Mouse (Mus musculus): ENCODE measurements around the gene Clint1. TPM values are rescaled to one million over a fixed set of nuclear protein-coding genes. Genes with fewer than 3 reads are reported as not detected.
A peak's percentile ranks its signal among the peaks of the same experiment; 100 is the strongest.

The Clint1 gene
- polyA plus RNA-seq, 1 experiment from 2014 or later, result 50.5 TPM

DNA sequence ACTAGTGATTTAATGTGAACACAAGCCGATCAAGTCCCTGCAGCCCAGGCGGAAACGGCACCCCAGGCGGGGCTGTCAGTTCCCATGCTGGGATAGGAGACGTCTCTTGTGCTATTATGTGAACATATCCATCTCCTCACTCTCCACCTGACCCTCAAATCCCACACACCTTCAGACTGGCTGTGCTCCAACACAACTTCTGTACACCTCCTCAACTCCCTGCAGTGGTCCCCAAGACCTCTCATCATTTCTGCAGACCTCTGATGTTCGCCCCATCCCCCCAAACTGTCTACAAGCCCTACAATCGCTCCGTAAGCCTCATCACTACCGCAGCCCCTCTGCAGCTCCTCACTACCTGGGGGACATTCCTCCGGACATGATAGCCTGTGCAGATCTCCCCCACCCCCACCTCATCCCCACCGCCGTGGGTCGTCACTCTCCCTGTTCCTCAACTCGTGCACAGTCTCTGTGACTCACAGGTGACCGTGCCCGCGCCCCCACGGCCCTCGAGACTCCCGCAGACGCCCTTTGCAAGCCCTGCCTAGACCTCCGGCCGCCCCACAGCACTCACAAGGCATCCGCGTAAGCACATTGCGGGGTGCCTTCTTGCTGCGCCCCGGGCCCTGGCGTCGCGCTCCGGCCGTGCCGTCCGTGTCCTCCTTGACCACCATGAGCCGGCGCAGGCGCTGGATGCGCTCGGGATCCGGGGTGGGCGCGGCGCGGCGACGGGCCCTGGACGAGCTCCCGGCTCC lies 92.2 kb downstream of the Clint1 start:
- peak overlapping the region; percentile 78 for H3K27ac ChIP-seq (replicated peaks)
- peak overlapping the region; percentile 82 for H3K9ac ChIP-seq
- ATAC-seq (ENCODE audit: low read depth), result peak; percentile 73
- peaks cover 12% of the 10 kb centered on the region for H3K36me3 ChIP-seq
- H3K4me1 ChIP-seq (replicated peaks), result peaks cover 23% of the 10 kb centered on the region
- no peaks in the 10 kb centered on the region for H3K27me3 ChIP-seq
- no peaks in the 10 kb centered on the region for H3K9me3 ChIP-seq
- peak overlapping the region; percentile 60 for H3K4me3 ChIP-seq
- H3K4me2 ChIP-seq, result peak overlapping the region; percentile 76
- WGBS, result under 1% methylated on average over 49 of the region's 49 CpGs

DNA sequence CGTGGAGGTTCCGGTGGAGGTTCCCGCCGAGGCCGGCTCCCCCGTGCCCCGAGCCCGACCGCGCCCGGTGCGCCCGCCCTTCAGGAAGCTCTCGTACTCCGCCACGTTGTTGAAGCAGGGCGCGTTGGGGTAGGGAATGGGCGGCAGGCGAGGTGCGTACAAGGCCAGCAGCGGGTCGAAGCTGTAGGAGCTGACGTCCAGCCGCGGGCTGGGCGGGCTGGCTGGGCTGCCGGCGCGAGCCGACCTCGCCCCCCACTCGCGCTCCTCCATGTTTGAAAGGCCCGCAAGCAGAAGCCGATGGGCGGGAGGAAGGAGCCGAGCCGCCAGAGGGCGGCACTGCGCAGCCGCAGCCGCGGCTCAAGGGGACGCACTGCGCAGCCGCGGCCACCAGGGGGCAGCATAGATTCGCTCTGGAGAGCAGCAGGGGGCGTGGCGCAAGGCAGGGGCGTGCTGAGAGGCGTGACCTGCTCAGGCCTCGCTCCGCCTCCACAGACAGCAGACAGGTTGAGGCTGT lies 92.8 kb downstream of the Clint1 start, which contains the start of gene Lsm11:
Lsm11 (minus strand) TSS at position 293 of the 514 bp plus-strand sequence.
- WGBS, result under 1% methylated on average over 54 of the region's 55 CpGs
- Histone ChIP-seq H3K27ac (replicated peaks) (peak within 1 kb of the TSS; percentile 78), H3K9me3 (no peaks in the 10 kb centered on the region), H3K9ac (peak within 1 kb of the TSS; percentile 82), H3K4me1 (replicated peaks) (peaks cover 23% of the 10 kb centered on the region), H3K4me2 (peak within 1 kb of the TSS; percentile 76), H3K4me3 (peak within 1 kb of the TSS; percentile 60), H3K27me3 (no peaks in the 10 kb centered on the region), H3K36me3 (peaks cover 17% of the 10 kb centered on the region)
- peak; percentile 86 for ATAC-seq (ENCODE audit: low read depth)

DNA sequence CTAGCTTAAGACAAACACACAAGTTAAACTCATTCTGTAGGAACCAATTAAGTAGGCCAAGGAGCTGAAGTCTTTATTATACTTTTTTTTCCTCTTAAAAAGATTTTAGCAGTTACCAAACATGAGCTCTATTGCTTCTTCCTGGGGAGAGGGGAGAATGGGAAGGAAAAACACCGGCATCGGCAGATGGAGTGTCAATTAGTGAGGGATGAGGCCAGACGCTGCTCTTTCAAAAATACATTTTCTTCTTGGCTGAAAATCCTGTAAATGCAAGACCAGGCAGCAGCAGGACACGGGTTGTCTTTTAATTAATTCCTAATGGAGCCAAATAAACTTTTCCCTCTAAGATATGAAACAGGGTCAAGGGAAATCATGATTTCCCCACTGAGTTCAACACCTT lies 94.9 kb downstream of the Clint1 start:
- Histone ChIP-seq H3K36me3 (peaks cover 36% of the 10 kb centered on the region), H3K27me3 (no peaks in the 10 kb centered on the region), H3K9me3 (no peaks in the 10 kb centered on the region), H3K9ac (no peak overlapping the region), H3K27ac (replicated peaks) (no peak overlapping the region), H3K4me1 (replicated peaks) (peaks cover 17% of the 10 kb centered on the region), H3K4me2 (no peak overlapping the region), H3K4me3 (no peak overlapping the region)
- 86% methylated on average over 4 of the region's 4 CpGs for WGBS
- no peak for ATAC-seq (ENCODE audit: low read depth)

DNA sequence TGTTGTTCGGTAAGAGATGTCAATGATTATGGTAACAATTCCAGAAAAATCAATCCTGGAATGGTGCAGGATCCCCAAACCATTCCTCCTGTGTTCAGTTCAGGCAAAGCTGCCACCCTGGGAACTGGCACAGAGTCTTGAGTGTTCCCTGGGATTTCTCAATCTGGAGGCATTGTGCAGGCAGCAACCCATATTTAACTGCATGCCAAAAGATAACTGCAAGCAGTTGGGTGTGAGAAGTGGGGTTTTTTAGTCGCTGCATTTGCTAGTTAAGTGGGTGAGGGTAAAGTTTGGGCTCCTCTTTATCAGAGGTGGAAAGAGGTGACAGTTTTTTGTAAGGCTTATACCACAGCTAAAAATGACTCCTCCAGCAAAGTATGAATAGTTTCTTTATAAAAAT lies 95.6 kb downstream of the Clint1 start:
- no peaks in the 10 kb centered on the region for H3K9me3 ChIP-seq
- WGBS, result 85% methylated on average over 2 of the region's 2 CpGs
- H3K4me2 ChIP-seq, result no peak overlapping the region
- H3K4me1 ChIP-seq (replicated peaks), result peaks cover 13% of the 10 kb centered on the region
- ATAC-seq (ENCODE audit: low read depth), result no peak
- H3K27ac ChIP-seq (replicated peaks), result no peak overlapping the region
- peaks cover 43% of the 10 kb centered on the region for H3K36me3 ChIP-seq
- no peak overlapping the region for H3K9ac ChIP-seq
- H3K4me3 ChIP-seq, result no peak overlapping the region
- no peaks in the 10 kb centered on the region for H3K27me3 ChIP-seq

DNA sequence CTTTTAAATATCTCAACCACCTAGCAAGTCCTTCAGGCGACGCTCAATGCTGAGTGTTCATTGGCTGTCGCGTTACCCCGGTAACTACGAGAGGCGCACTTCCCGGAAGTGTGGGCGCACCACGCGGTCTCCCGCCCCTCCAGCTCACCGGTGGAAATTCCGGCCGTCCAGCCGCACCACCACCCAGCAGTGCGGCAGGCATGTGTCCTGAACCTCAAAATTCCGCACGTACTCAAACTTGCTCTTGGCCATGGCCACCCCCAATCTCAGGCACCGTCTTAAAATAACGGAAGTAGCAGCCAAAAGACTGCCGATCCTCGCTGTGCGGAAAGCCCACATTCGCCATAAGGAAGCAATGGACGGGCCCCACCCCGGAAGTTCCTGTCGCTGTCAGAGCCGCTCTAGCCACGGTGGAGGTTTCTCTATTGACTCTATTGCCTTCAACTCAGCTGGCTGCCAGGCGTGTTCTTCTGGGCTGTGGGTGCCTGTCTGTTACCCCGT lies 103.3 kb downstream of the Clint1 start, which contains the start of gene Thg1l:
Thg1l (minus strand) TSS at position 368 of the 501 bp plus-strand sequence.
- no peaks in the 10 kb centered on the region for H3K9me3 ChIP-seq
- peaks cover 28% of the 10 kb centered on the region for H3K36me3 ChIP-seq
- H3K9ac ChIP-seq, result peak within 1 kb of the TSS; percentile 70
- peak within 1 kb of the TSS; percentile 65 for H3K4me3 ChIP-seq
- H3K4me2 ChIP-seq, result peak within 1 kb of the TSS; percentile 60
- H3K4me1 ChIP-seq (replicated peaks), result peaks cover 6% of the 10 kb centered on the region
- peak; percentile 99 for ATAC-seq (ENCODE audit: low read depth)
- WGBS, result under 1% methylated on average over 32 of the region's 32 CpGs
- no peaks in the 10 kb centered on the region for H3K27me3 ChIP-seq
- H3K27ac ChIP-seq (replicated peaks), result peak within 1 kb of the TSS; percentile 79

DNA sequence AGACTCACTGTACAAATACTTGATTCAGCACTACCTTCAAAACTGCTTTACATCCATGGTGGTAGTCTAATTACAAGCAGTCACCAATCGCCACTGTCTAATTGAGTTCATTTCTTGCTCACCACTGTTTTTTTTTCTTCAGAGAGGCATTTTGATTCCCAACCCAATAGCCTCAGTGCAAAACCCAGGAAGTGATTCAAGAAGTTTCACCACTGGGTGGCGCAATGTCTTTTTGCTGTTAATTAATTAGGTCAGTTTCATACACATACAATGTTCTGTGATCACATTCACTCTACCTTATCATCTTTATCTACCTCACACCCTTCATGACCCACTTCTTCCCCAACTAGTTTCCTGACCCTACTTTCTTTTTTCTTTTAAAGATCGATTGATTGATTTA lies 107.7 kb downstream of the Clint1 start:
- Histone ChIP-seq H3K9ac (no peak overlapping the region), H3K4me1 (replicated peaks) (peaks cover 3% of the 10 kb centered on the region), H3K4me2 (no peak overlapping the region), H3K9me3 (no peaks in the 10 kb centered on the region), H3K36me3 (no peaks in the 10 kb centered on the region), H3K27me3 (no peaks in the 10 kb centered on the region), H3K27ac (replicated peaks) (no peak overlapping the region), H3K4me3 (no peak overlapping the region)
- 80% methylated on average over 3 of the region's 3 CpGs for WGBS
- ATAC-seq (ENCODE audit: low read depth), result no peak

DNA sequence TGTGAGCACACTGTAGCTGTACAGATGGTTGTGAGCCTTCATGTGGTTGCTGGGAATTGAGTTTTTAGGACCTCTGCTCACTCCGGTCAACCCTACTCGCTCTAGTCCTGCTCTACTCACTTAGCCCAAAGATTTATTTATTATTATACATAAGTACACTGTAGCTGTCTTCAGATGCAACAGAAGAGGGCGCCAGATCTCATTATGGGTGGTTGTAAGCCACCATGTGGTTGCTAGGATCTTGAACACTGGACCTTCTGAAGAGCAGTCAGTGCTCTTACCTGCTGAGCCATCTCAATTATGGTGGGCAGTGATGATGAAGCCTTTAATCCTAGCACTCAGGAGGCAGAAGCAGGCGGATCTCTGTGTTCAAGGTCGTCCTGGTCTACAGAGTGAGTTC lies 108.2 kb downstream of the Clint1 start:
- no peak overlapping the region for H3K4me2 ChIP-seq
- WGBS, result 87% methylated on average over 5 of the region's 5 CpGs
- no peak overlapping the region for H3K9ac ChIP-seq

More for the DNA sequence above, 108.2 kb downstream of the Clint1 start:
- no peak overlapping the region for H3K4me3 ChIP-seq
- H3K27ac ChIP-seq (replicated peaks), result no peak overlapping the region
- H3K36me3 ChIP-seq, result no peaks in the 10 kb centered on the region
- ATAC-seq (ENCODE audit: low read depth), result no peak
- H3K4me1 ChIP-seq (replicated peaks), result no peaks in the 10 kb centered on the region
- no peaks in the 10 kb centered on the region for H3K9me3 ChIP-seq
- no peaks in the 10 kb centered on the region for H3K27me3 ChIP-seq

Small RNAs within 50 kb of the gene (microRNA-seq; reads per million reads assigned to microRNA genes)
- gene Gm22751, result not detected

Other genes with a start within 250 kb of the Clint1 start
- 15.1 and 16.9 TPM in 2 replicates for gene Lsm11, start 92.9 kb downstream of the Clint1 start, polyA plus RNA-seq (2015; fragmentation: Nextera tagmentation; extraction: Ambion mirVana)
- 10.0 and 10.7 TPM in 2 replicates for gene Thg1l, start 103.4 kb downstream of the Clint1 start, polyA plus RNA-seq (2015; fragmentation: Nextera tagmentation; extraction: Ambion mirVana)
- 0.12 and 0.14 TPM in 2 replicates for gene Sox30, start 128.3 kb downstream of the Clint1 start, polyA plus RNA-seq (2015; fragmentation: Nextera tagmentation; extraction: Ambion mirVana)
- 6.6 and 7.2 TPM in 2 replicates for gene Gm12166, start 200.3 kb downstream of the Clint1 start, polyA plus RNA-seq (2015; fragmentation: Nextera tagmentation; extraction: Ambion mirVana)
- gene Adam19, start 203.9 kb downstream of the Clint1 start, polyA plus RNA-seq (2015; fragmentation: Nextera tagmentation; extraction: Ambion mirVana), result 19.2 and 19.8 TPM in 2 replicates

Measured in neural tube, embryonic 13.5 days (tissue).